10 mouse cellular contexts compared by ENCODE assay signal in the genomic region with DNA sequence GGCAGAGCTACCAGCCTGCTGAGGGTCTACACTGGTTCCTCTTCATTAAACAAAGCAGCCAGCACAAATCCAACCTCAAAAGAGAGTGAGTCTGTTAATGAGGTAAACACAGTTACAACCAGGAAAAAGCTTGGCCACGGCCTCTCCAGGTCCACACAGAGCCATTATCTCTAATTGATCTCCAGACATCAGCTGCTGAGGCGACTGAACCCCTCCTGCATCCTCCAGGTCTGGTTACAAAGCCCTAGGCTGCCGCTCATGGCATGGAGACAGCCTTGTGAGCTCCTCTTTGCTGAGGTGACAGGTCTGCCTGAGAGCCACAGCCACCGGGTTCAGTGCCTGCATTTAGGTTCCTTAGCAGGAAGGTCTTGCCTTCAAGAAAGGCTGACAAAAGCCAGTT. TPM values are rescaled to one million over a fixed set of nuclear protein-coding genes. Genes with fewer than 3 reads are reported as not detected.
DNase-seq lines count a peak whose midpoint lies in the region; ATAC-seq lines count a peak whose summit lies in the region.
"Had no signal": no experiment of that assay in that cellular context is flagged by ENCODE, and none has a peak within 500 bp of the region (broad histone marks: within the 10 kb centered on the region; RNA-seq: fewer than 3 reads in every experiment).

No protein-coding gene starts in this region.

- no peak for DNase-seq in heart, postnatal 4 days
- no peak for DNase-seq in hindbrain, embryonic 11.5 days (ENCODE audit: low spot score)
- no peak for DNase-seq in midbrain, embryonic 14.5 days
- DNase-seq in cerebellum, adult 11 months: no peak
- no peak for DNase-seq in right cerebral cortex, adult 2 months (ENCODE audit: low spot score in 2 of 2)
- no peak for DNase-seq in cerebellum, postnatal 10 days
- DNase-seq: cerebellum, adult 2 months had no signal

- peak overlapping the region; percentile 68 to 83; a peak in 3 of 4 replicates for H3K27ac ChIP-seq in heart, embryonic 14.5 days (replicated peaks in 1 of 2; ENCODE audit: control insufficient read depth in 1 of 2, insufficient read depth in 1 of 2, low read depth in 2 of 2, low read length in 2 of 2)
- H3K27ac ChIP-seq in embryonic facial prominence, embryonic 12.5 days: peak overlapping the region; percentile 61
- H3K27ac ChIP-seq in hindbrain, embryonic 11.5 days (ENCODE audit: low read depth, low read length): peak overlapping the region; percentile 47; the same call in 1 of the 2 replicates
- peak overlapping the region; percentile 63; the same call in 1 of the 2 replicates for H3K27ac ChIP-seq in midbrain, embryonic 14.5 days (replicated peaks; ENCODE audit: low read depth, low read length)

- ATAC-seq in heart, embryonic 14.5 days (ENCODE audit: insufficient number of reproducible peaks, insufficient read depth, low FRiP score, low read depth): no peak
- peak; percentile 83; the same call in 1 of the 2 replicates for ATAC-seq in embryonic facial prominence, embryonic 12.5 days (ENCODE audit: insufficient number of reproducible peaks, insufficient read depth, low FRiP score, low TSS enrichment)
- no peak for ATAC-seq in hindbrain, embryonic 11.5 days (ENCODE audit: low FRiP score)
- ATAC-seq in midbrain, embryonic 14.5 days (ENCODE audit: low FRiP score, low TSS enrichment): no peak

- no peak overlapping the region for H3K4me3 ChIP-seq in heart, embryonic 14.5 days (ENCODE audit: control insufficient read depth in 1 of 2, insufficient read depth in 1 of 2, low read depth in 1 of 2, low read length in 2 of 2)
- no peak overlapping the region for H3K4me3 ChIP-seq in embryonic facial prominence, embryonic 12.5 days
- H3K4me3 ChIP-seq in hindbrain, embryonic 11.5 days (ENCODE audit: low read depth, low read length): no peak overlapping the region
- no peak overlapping the region for H3K4me3 ChIP-seq in midbrain, embryonic 14.5 days (replicated peaks; ENCODE audit: low read depth, low read length)

- no peak overlapping the region for H3K9ac ChIP-seq in heart, embryonic 14.5 days (ENCODE audit: low read length)
- H3K9ac ChIP-seq in embryonic facial prominence, embryonic 12.5 days: no peak overlapping the region
- H3K9ac ChIP-seq in hindbrain, embryonic 11.5 days (ENCODE audit: low read depth, low read length): no peak overlapping the region
- H3K9ac ChIP-seq in midbrain, embryonic 14.5 days (replicated peaks; ENCODE audit: low read length): no peak overlapping the region

- peaks cover 37 to 45% of the 10 kb centered on the region in 2 experiments for H3K4me1 ChIP-seq in heart, embryonic 14.5 days (ENCODE audit: control insufficient read depth in 2 of 2, insufficient read depth in 2 of 2, low read length in 2 of 2)
- peaks cover 28% of the 10 kb centered on the region for H3K4me1 ChIP-seq in embryonic facial prominence, embryonic 12.5 days
- peaks cover 12% of the 10 kb centered on the region for H3K4me1 ChIP-seq in hindbrain, embryonic 11.5 days (replicated peaks; ENCODE audit: control insufficient read depth, insufficient read depth, low read length)
- 0 out of 2 replicates have a peak, but pooled peaks cover 4% of the 10 kb centered on the region for H3K4me1 ChIP-seq in midbrain, embryonic 14.5 days (ENCODE audit: control insufficient read depth, insufficient read depth, low read length)

- no peak overlapping the region for H3K4me2 ChIP-seq in heart, embryonic 14.5 days (ENCODE audit: low read length)
- no peak overlapping the region for H3K4me2 ChIP-seq in embryonic facial prominence, embryonic 12.5 days (replicated peaks)
- no peak overlapping the region for H3K4me2 ChIP-seq in hindbrain, embryonic 11.5 days (replicated peaks; ENCODE audit: low read depth, low read length)
- no peak overlapping the region for H3K4me2 ChIP-seq in midbrain, embryonic 14.5 days (ENCODE audit: low read length)

- no peaks in the 10 kb centered on the region for H3K36me3 ChIP-seq in heart, embryonic 14.5 days (ENCODE audit: control insufficient read depth, insufficient read depth, low read length)
- H3K36me3 ChIP-seq in embryonic facial prominence, embryonic 12.5 days: no peaks in the 10 kb centered on the region
- no peaks in the 10 kb centered on the region for H3K36me3 ChIP-seq in hindbrain, embryonic 11.5 days (ENCODE audit: control insufficient read depth, insufficient read depth, low read length)
- no peaks in the 10 kb centered on the region for H3K36me3 ChIP-seq in midbrain, embryonic 14.5 days (ENCODE audit: control insufficient read depth, insufficient read depth, low read length)

- no peaks in the 10 kb centered on the region for H3K9me3 ChIP-seq in heart, embryonic 14.5 days (ENCODE audit: control insufficient read depth, low read length)
- no peaks in the 10 kb centered on the region for H3K9me3 ChIP-seq in embryonic facial prominence, embryonic 12.5 days
- no peaks in the 10 kb centered on the region for H3K9me3 ChIP-seq in hindbrain, embryonic 11.5 days (ENCODE audit: control insufficient read depth, low read length)
- no peaks in the 10 kb centered on the region for H3K9me3 ChIP-seq in midbrain, embryonic 14.5 days (ENCODE audit: control insufficient read depth, low read length)

- H3K27me3 ChIP-seq in heart, embryonic 14.5 days (ENCODE audit: control insufficient read depth, insufficient read depth, low read length): no peaks in the 10 kb centered on the region
- no peaks in the 10 kb centered on the region for H3K27me3 ChIP-seq in embryonic facial prominence, embryonic 12.5 days
- no peaks in the 10 kb centered on the region for H3K27me3 ChIP-seq in hindbrain, embryonic 11.5 days (ENCODE audit: control insufficient read depth, insufficient read depth, low read length)
- H3K27me3 ChIP-seq in midbrain, embryonic 14.5 days (ENCODE audit: control insufficient read depth, insufficient read depth, low read length): no peaks in the 10 kb centered on the region

- WGBS in heart, embryonic 14.5 days: 28% methylated on average over 4 of the region's 4 CpGs
- 14% methylated on average over 4 of the region's 4 CpGs for WGBS in embryonic facial prominence, embryonic 12.5 days
- 45% methylated on average over 4 of the region's 4 CpGs for WGBS in hindbrain, embryonic 11.5 days
- 25% methylated on average over 4 of the region's 4 CpGs for WGBS in midbrain, embryonic 14.5 days

RNA-seq across cellular contexts. Expression of gene 4930404H24Rik, which starts 35.1 kb away (rescaled TPM):
- polyA plus RNA-seq in heart, embryonic 14.5 days (2014; fragmentation: Nextera tagmentation; extraction: Ambion mirVana): not detected in 2 replicates
- not detected for total RNA-seq in heart, postnatal 4 days (2021)
- not detected in 2 replicates for polyA plus RNA-seq in embryonic facial prominence, embryonic 12.5 days (2016; fragmentation: Nextera tagmentation; extraction: Ambion mirVana)
- not detected in 2 replicates for polyA plus RNA-seq in hindbrain, embryonic 11.5 days (2014; fragmentation: Nextera tagmentation; extraction: Ambion mirVana)
- polyA plus RNA-seq in midbrain, embryonic 14.5 days (2014; fragmentation: Nextera tagmentation; extraction: Ambion mirVana): not detected in 2 replicates
- polyA plus RNA-seq: cerebellum, adult 2 months; lung, postnatal 0 days had no signal
